Mouse (Mus musculus): ENCODE measurements around the gene Ces2g. TPM values are rescaled to one million over a fixed set of nuclear protein-coding genes. Genes with fewer than 3 reads are reported as not detected.

The Ces2g gene
- total RNA-seq (2021) = under 1 TPM; 0.20 to 0.39 TPM

DNA sequence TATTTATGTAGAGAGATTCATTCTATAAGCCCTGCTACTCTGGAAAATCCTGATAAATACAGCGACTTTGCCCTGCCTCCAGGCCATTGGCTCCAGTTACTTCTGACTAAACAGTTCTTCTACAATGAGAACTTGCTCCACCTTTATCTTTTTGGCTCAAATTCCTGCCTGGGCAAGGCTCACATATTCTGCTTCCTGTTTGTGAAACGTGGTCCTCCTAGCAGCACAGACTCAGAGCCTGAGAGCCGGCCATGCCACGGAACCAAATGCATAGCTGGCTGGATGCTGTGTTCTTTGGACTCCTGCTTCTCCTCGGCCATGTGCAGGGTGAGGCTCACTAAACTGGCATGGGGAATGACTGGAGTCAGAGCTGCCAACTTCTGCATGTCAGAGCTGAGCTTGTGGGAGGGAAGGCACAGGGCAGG, at the start of gene Ces2g:
TSS of gene Ces2g (plus strand) at position 182 of the 425 bp plus-strand sequence.
- no peak for DNase-seq (ENCODE audit: extremely low spot score in 1 of 2, low spot score in 2 of 2)
- intact Hi-C loops (cut with DNase I) = no loop called here

DNA sequence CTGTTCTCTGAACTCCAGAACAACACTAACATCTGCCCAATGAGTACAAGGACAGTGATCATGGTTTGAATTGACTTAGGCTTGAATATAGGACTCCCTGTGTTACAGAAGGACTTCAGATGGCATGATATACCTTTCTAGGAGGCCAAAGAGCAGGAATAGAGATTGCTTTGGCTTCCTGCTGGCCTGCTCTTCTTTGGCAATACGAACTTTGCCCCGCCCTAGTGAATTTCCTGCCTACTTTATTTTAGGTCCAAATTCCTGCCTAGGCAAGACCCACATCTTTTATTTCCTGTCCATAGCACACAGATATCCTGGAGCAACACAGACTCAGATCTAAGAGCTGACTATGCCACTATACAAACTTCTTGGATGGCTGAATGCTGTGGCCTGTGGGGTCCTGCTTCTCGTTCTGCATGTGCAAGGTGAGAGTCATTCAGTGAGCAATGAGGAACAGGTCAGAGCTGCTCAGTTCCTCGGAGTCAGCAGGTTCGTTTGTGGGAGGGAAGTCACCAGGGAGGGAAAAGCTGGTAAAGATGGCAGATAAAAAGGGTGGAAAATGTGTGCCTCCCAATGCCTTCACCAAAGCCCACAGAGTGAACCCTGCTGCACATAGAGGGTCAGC, 35.4 kb upstream of the Ces2g start, which contains the start of gene Ces2e:
TSS of gene Ces2e (plus strand) at position 289 of the 625 bp plus-strand sequence.
- intact Hi-C loops (cut with DNase I) = no loop called here
- DNase-seq (ENCODE audit: extremely low spot score in 1 of 2, low spot score in 2 of 2) = no peak

DNA sequence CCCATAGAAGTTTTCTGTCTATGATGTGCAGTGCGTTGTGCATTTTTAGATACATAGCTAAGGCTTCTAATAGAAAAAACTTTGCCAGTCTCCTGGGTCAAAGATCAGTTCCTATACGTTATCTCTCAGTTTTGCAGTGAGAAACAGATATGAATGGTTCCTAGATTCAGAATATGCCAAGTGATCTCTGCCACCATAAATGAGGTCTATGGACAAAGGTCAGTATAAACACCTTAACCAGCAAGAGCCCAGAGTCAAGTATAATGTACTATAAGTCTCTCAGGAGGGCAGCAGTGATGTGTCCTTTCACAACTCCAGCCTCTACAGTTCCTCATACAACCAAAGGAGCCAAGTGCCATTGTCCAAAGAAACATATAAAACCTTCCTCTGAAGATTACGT, 34.2 kb upstream of the Ces2g start:
- no peak for DNase-seq (ENCODE audit: extremely low spot score in 1 of 2, low spot score in 2 of 2)
- intact Hi-C loops (cut with DNase I) = no loop called here

DNA sequence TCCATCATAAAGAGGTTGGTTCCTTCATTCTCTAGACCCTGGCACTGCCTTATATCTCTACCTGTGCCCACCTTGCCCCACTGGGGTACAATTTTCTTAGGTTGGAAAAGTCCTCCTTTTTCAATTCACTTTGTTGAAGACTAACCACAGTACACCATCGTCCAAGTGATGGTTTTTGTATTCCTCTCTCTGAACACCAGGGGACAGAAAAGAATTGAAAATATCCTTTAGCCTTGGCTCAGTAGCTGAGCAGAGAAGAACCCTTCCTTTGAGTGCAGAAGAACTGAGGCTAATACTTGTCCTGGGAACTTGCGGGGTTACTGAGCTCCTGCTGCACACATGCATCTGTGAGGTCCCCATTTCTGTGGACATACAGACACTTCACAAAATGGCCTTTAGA, 16.9 kb upstream of the Ces2g start:
- intact Hi-C loops (cut with DNase I) = loop anchor here (10.0 kb wide), 1 partner anchor 280 kb away; the partner anchor contains the start of gene D230025D16Rik
- DNase-seq (ENCODE audit: extremely low spot score in 1 of 2, low spot score in 2 of 2) = no peak

DNA sequence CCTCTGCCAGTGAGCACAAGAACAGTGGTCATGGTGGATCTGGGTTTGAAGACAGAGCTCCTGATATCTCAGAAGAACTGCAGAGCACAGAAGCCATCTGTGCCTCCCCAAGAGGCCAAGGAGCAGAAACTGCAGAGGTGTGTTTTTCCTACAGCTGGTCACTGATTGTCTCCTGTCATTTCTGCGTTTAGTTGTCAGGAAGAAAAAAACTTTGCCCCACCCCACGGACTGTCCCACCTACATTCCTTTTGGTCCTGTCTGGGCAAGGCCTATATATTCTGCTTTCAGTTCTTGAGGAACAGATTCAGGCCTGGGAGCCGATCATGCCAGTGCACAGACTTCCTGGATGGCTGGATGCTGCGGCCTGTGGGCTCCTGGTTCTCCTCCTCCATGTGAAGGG, 14.5 kb upstream of the Ces2g start, which contains the start of gene Ces2f:
TSS of gene Ces2f (plus strand) at position 301 of the 400 bp plus-strand sequence.
- DNase-seq (ENCODE audit: extremely low spot score in 1 of 2, low spot score in 2 of 2) = no peak
- intact Hi-C loops (cut with DNase I) = loop anchor here (10.0 kb wide), 1 partner anchor 278 kb away; the partner anchor contains the start of gene D230025D16Rik

DNA sequence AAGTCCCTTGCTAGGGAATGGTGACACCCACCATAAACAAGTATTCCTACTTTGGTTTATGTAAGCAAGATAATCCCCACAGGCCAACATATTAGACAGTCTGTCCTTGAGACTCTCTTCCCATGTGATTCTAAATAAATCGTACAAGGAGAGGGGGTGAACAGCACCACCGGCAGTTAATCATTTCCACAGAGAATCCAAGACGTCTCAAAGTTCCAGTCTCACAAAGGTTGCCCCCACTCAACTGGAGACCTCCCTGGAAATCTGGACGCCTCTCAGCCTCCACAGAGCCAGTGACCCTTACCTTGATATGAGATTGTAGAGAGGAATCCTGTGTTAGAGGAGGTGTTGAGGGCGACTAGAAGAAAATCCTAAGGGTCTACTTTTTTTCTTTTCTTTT, 12.5 kb upstream of the Ces2g start:
- DNase-seq (ENCODE audit: extremely low spot score in 1 of 2, low spot score in 2 of 2) = no peak
- intact Hi-C loops (cut with DNase I) = loop anchor here (10.0 kb wide), 1 partner anchor 276 kb away; the partner anchor contains the start of gene D230025D16Rik

DNA sequence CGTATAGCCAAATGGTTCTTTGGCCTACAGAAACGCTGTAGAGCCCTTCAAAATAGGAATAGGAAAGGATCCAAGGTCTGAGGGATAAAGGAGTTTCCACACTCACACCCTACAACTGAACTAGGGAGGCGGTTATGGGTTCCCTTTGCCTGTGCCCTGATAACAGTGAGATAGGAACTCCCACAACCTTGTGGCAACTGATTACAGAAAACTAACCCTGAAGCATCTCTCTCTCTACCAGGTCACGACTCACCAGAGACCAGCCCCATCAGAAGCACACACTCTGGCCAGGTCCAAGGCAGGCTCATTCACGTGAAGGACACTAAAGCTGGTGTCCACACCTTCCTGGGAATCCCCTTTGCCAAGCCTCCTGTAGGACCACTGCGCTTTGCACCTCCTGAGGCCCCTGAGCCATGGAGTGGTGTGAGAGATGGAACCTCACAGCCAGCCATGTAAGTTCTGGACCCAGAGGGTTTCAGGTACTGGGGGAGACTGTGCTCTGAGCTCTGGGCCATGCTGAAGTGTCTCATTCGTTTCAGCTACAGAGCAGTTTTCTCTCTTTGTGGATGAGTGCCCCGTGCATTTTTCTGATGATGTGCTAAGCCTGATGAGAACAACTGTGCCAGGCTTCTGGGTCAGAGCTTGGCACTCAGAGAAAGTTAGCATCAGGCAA, 847 bp downstream of the Ces2g start:
- intact Hi-C loops (cut with DNase I) = no loop called here
- no peak for DNase-seq (ENCODE audit: extremely low spot score in 1 of 2, low spot score in 2 of 2)

DNA sequence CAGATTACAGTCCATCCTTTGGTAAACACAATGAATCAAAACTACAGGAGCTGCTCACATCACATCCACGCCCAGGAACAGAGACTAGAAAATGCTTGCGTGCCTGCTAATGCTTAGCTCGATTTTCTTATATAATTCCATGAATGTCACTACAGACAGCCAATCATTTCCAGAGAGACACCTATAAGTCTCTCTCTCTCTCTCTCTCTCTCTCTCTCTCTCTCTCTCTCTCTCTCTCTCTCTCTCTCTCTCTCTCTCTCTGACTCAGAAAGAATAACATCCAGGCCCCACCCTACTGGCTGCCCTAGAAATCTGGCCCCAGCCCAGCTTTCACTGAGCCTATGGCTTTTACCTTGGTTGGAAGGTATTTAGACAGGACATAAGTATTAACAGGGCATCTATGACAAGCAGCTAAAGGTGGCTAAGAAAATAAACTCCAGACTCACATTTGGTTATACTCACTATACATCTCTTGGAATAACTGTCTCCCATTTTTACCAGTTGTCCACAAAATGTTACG, 1.9 kb downstream of the Ces2g start:
- intact Hi-C loops (cut with DNase I) = no loop called here
- DNase-seq (ENCODE audit: extremely low spot score in 1 of 2, low spot score in 2 of 2) = no peak

DNA sequence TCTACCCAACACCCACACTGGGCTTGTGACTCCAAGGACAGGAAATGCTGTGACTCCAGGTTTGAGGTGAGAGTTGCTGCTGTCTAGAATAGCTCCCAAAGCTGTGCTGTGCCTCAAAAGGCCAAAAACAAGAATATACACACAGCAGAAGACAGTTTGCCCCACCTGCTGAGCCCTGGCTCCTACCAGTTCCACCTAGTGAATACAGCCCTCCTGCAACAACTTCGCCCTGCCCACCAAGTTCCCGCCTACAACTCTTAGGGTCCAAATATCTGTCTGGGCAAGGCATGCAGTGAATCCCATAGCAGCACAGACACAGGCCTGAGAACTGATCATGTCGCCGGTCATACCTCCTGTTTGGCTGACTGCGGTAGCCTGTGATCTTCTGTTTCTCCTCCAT, 22.6 kb downstream of the Ces2g start:
- no peak for DNase-seq (ENCODE audit: extremely low spot score in 1 of 2, low spot score in 2 of 2)
- intact Hi-C loops (cut with DNase I) = no loop called here

DNA sequence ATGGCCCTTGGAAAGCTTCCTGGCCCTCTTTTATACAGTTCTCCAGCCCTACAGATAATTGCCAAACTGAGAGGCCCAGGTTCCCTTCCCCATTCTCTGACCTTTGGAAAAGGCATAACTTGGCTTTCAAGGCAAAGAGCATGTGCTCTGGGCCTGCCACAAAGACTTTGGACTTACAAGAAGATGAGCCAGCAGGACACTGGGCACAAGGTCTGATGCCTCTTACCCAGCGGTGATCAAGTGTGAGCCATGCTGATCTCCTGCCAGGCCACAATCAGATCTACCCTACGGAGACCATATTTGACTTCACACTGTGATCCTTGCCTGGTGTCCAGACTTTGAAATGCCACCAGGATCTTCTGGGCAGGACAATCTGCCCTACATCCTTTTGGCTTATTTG, 23.4 kb downstream of the Ces2g start:
- no peak for DNase-seq (ENCODE audit: extremely low spot score in 1 of 2, low spot score in 2 of 2)
- intact Hi-C loops (cut with DNase I) = no loop called here

DNA sequence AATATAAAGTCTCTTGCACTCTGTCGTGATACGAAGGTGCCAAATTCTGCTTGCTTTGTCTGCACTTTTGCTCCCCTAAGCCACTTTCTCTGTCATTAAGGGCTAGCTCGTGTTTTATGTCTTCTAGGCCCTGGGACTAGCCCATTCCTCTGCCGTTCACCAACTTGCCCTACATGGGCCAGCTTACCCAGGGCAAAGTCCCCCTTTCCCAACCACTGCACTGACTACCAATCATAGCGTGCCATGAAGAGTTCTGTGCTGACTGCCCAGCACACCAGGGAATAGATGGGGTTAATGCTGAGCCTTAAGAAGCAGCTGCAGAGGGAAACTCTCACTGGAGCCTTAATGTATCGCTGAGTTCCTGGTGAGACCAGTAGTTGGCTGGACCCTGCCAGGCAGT, 36.7 kb downstream of the Ces2g start:
- intact Hi-C loops (cut with DNase I) = no loop called here
- DNase-seq (ENCODE audit: extremely low spot score in 1 of 2, low spot score in 2 of 2) = no peak

DNA sequence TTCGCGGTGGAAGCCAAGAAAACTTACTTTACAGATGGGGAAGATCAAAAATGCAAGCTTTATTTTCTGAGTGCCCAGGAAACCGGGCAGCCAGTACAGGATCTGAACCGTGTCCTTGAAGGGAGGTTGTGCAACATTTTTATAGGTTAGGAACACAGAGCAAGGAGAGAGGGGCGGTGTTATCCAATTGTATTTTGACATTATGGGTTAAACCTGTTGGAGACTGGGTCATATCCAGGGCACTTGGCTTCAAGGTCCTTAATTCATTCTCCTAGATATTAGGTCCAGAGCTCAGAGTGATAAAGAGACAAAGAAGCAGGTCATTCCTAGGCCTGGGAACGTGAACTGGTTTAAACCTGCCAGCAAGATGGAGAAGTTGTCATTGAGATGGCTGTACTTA, 37.7 kb downstream of the Ces2g start:
- no peak for DNase-seq (ENCODE audit: extremely low spot score in 1 of 2, low spot score in 2 of 2)
- intact Hi-C loops (cut with DNase I) = no loop called here

DNA sequence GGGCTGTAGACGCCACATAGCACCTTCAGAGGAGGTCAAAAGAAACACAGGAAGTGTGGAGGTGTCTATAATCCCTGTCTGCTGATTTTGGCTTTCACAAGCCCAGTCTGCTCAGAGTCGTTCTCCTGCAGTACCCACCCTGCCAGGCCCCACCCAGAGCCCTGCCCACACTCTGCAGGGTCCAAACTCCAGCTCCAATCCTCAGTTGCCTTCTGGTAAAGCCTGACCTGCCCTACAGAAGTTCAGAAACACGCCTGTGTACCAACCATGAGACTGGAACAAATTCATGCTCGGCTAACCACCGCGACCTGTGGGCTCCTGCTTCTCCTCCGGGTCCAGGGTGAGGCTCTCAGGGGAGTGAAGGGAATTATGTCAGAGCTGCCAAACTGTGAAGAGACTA, 39.1 kb downstream of the Ces2g start, which contains the start of gene Ces2h:
TSS of gene Ces2h (plus strand) at position 268 of the 400 bp plus-strand sequence.
- intact Hi-C loops (cut with DNase I) = no loop called here
- no peak for DNase-seq (ENCODE audit: extremely low spot score in 1 of 2, low spot score in 2 of 2)

DNA sequence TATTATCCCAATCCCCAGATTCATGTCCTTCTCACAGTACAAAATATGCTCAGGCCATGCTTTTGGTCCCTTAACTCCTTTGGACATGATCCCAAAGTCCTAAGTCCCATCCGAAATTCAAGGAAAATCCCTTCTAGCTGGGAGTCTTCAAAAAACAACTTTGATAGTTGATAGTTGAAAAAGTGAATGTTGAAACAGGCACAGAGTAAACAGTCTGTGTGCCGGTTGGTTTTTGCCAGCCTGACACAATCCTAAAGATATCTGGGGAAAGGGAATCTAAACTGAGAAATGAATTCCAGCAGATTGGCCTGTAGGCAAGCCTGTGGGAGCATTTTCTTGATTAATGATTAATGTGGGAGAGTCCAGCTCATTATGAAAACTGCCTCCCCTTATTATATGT, 48.5 kb downstream of the Ces2g start:
- DNase-seq (ENCODE audit: extremely low spot score in 1 of 2, low spot score in 2 of 2) = no peak
- intact Hi-C loops (cut with DNase I) = no loop called here

DNA sequence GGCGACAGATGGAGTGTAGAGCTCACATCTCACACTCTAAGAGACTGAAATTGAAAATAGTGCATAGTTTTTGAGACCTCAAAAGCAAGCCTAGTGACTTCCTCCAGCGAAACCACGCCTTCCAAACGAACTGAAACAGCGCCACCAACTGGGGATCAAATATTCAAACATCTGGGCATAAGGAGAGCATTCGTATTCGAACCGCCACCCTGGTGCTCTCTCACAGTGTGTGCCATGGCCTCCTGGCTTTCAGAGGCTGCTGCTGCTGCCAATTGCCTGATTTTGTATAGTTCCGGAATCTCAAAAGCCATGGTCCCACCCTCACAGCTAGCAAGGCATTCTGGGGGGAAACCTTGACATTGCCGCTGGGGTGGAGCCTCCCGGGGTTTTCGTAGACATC, 49.6 kb downstream of the Ces2g start:
- intact Hi-C loops (cut with DNase I) = no loop called here
- DNase-seq (ENCODE audit: extremely low spot score in 1 of 2, low spot score in 2 of 2) = no peak

DNA sequence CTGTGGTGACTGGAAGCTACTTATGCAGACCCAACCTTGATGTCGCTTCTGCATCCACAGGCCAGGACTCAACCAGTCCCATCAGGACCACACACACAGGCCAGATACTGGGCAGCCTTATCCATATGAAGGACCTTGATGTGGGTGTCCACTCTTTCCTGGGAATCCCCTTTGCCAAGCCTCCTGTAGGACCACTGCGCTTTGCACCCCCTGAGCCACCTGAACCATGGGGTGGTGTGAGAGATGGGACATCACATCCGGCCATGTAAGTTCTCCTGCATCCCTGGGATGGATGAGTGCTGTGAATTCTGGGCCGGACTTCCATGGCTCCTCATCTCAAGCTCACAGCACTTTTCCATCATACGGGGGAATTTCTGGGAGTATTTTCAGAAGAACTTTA, 52.9 kb downstream of the Ces2g start:
- intact Hi-C loops (cut with DNase I) = no loop called here
- no peak for DNase-seq (ENCODE audit: extremely low spot score in 1 of 2, low spot score in 2 of 2)
